Comparison of ENCODE assay signal across 8 mouse cellular contexts in genomic region chr1:128591721-128592210, GRCm38 (mm10). TPM values are rescaled to one million over a fixed set of nuclear protein-coding genes. Genes with fewer than 3 reads are reported as not detected.
DNase-seq lines count a peak whose midpoint lies in the region; ATAC-seq and TF ChIP-seq lines count a peak whose summit lies in the region.

No protein-coding gene starts in this region.

- DNase-seq in lung, adult 18-20 months, result no peak
- DNase-seq in retina, embryonic 14.5 days (ENCODE audit: low spot score), result no peak
- DNase-seq in right cerebral cortex, postnatal 14 days, result no peak

- H3K4me3 ChIP-seq in lung, embryonic 15.5 days, result peak overlapping the region; percentile 69
- peak overlapping the region; percentile 85 for H3K4me3 ChIP-seq in brown adipose tissue, adult 24 weeks (ENCODE audit: insufficient read depth, low read depth, low read length)
- peak overlapping the region; percentile 64 for H3K4me3 ChIP-seq in heart, embryonic 15.5 days
- peak overlapping the region; percentile 50 for H3K4me3 ChIP-seq in limb, embryonic 15.5 days
- H3K4me3 ChIP-seq in olfactory bulb, adult 2 months (ENCODE audit: insufficient read depth, low read depth, low read length), result peak overlapping the region; percentile 49

- TF ChIP-seq POLR2A in olfactory bulb, adult 2 months (IDR thresholded peaks at IDR 0.05; ENCODE audit: insufficient read depth, low read depth, low read length), result 0 out of 2 replicates have a peak, but pooled peaks have one; percentile 2

- H3K27me3 ChIP-seq in lung, embryonic 15.5 days, result no peaks in the 10 kb centered on the region
- H3K27me3 ChIP-seq in heart, embryonic 15.5 days, result peaks cover 47% of the 10 kb centered on the region
- peaks cover 52% of the 10 kb centered on the region for H3K27me3 ChIP-seq in limb, embryonic 15.5 days

- peaks cover 48% of the 10 kb centered on the region for H3K4me1 ChIP-seq in lung, embryonic 15.5 days
- H3K4me1 ChIP-seq in brown adipose tissue, adult 24 weeks (ENCODE audit: control insufficient read depth, insufficient read depth, insufficient read length, low read length), result peaks cover 2% of the 10 kb centered on the region; the same call in 1 of the 2 replicates
- H3K4me1 ChIP-seq in heart, embryonic 15.5 days (replicated peaks), result peaks cover 39% of the 10 kb centered on the region
- H3K4me1 ChIP-seq in limb, embryonic 15.5 days, result peaks cover 26% of the 10 kb centered on the region
- H3K4me1 ChIP-seq in olfactory bulb, adult 2 months (ENCODE audit: control insufficient read depth, insufficient read depth, low read length), result peaks cover 19% of the 10 kb centered on the region

- H3K27ac ChIP-seq in lung, embryonic 15.5 days, result peak overlapping the region; percentile 70
- H3K27ac ChIP-seq in brown adipose tissue, adult 24 weeks (replicated peaks; ENCODE audit: low read depth, low read length), result peak overlapping the region; percentile 67
- peak overlapping the region; percentile 64; the same call in 1 of the 2 replicates for H3K27ac ChIP-seq in heart, embryonic 15.5 days
- H3K27ac ChIP-seq in limb, embryonic 15.5 days, result no peak overlapping the region
- 0 out of 2 replicates have a peak overlapping the region, but pooled peaks have one; percentile 8 for H3K27ac ChIP-seq in olfactory bulb, adult 2 months (ENCODE audit: insufficient read depth, low read depth, low read length)

- no peaks in the 10 kb centered on the region for H3K9me3 ChIP-seq in lung, embryonic 15.5 days
- no peaks in the 10 kb centered on the region for H3K9me3 ChIP-seq in heart, embryonic 15.5 days (replicated peaks)
- no peaks in the 10 kb centered on the region for H3K9me3 ChIP-seq in limb, embryonic 15.5 days

- no peak for ATAC-seq in lung, embryonic 15.5 days (ENCODE audit: borderline replicate concordance, extremely low read depth, low FRiP score, low TSS enrichment)
- no peak for ATAC-seq in heart, embryonic 15.5 days (replicated peaks; ENCODE audit: insufficient number of reproducible peaks, insufficient read depth, low FRiP score, low read depth)
- ATAC-seq in limb, embryonic 15.5 days (ENCODE audit: insufficient number of reproducible peaks, low FRiP score, low TSS enrichment, low read depth), result no peak

- WGBS in lung, embryonic 15.5 days, result 0% methylated on average over 20 of the region's 20 CpGs
- WGBS in heart, embryonic 15.5 days, result 0% methylated on average over 20 of the region's 20 CpGs
- WGBS in limb, embryonic 15.5 days, result under 1% methylated on average over 20 of the region's 20 CpGs
- under 1% methylated on average over 20 of the region's 20 CpGs for WGBS in olfactory bulb, adult 2 months

- H3K9ac ChIP-seq in lung, embryonic 15.5 days, result peak overlapping the region; percentile 58
- H3K9ac ChIP-seq in heart, embryonic 15.5 days, result peak overlapping the region; percentile 56
- peak overlapping the region; percentile 20; the same call in 1 of the 2 replicates for H3K9ac ChIP-seq in limb, embryonic 15.5 days

- no peak for TF ChIP-seq CTCF in olfactory bulb, adult 2 months (IDR thresholded peaks at IDR 0.05; ENCODE audit: insufficient read depth, low read depth, low read length)

- peaks cover 12% of the 10 kb centered on the region; the same call in 1 of the 2 replicates for H3K36me3 ChIP-seq in lung, embryonic 15.5 days
- no peaks in the 10 kb centered on the region for H3K36me3 ChIP-seq in heart, embryonic 15.5 days
- no peaks in the 10 kb centered on the region for H3K36me3 ChIP-seq in limb, embryonic 15.5 days

- H3K4me2 ChIP-seq in lung, embryonic 15.5 days, result peak overlapping the region; percentile 92
- H3K4me2 ChIP-seq in heart, embryonic 15.5 days, result peak overlapping the region; percentile 95
- peak overlapping the region; percentile 87 for H3K4me2 ChIP-seq in limb, embryonic 15.5 days

RNA-seq across cellular contexts. Expression of gene Cxcr4, which starts 0.3 kb away (rescaled TPM):
- polyA plus RNA-seq in lung, embryonic 15.5 days (2015; fragmentation: Nextera tagmentation; extraction: Ambion mirVana), result 8.1 and 9.3 TPM in 2 replicates
- polyA plus RNA-seq in brown adipose tissue, adult 24 weeks (2012; ENCODE audit: insufficient read depth, insufficient read length, missing spikeins), result 2.3 and 4.5 TPM in 2 replicates
- 2.2 and 3.5 TPM in 2 replicates for polyA plus RNA-seq in heart, embryonic 15.5 days (2015; fragmentation: Nextera tagmentation; extraction: Ambion mirVana)
- polyA plus RNA-seq in limb, embryonic 15.5 days (2015; fragmentation: Nextera tagmentation; extraction: Ambion mirVana), result 3.1 TPM in 2 replicates
- polyA plus RNA-seq in olfactory bulb, adult 2 months (2012; ENCODE audit: insufficient read depth, insufficient read length, low replicate concordance, missing spikeins), result not detected in 2 replicates
